Mouse (Mus musculus) intestine, embryonic 16.5 days (tissue): ENCODE measurements around the gene Spop. TPM values are rescaled to one million over a fixed set of nuclear protein-coding genes. Genes with fewer than 3 reads are reported as not detected.

Experiments
- ATAC-seq: fragments of 200-750 bp; cut with Nextera tagmentation; 2 replicates; pipeline ENCODE4 v1.8.0; 2017; ENCODE audit warnings: moderate TSS enrichment, moderate library complexity
- H3K27ac ChIP-seq: fragments of 300-500 bp; sonication (generic); 2 replicates; pipeline ENCODE4 v1.5.1; 2014; ENCODE audit warnings: mild to moderate bottlenecking, low read length
- H3K27me3 ChIP-seq: fragments of 300-500 bp; sonication (generic); replicated peaks from 2 replicates; pipeline ENCODE4 v1.6.1; 2014; ENCODE audit warnings: low read length, control low read depth, mixed read lengths; ENCODE audit not compliant: control insufficient read depth, insufficient read depth
- H3K36me3 ChIP-seq: fragments of 300-500 bp; sonication (generic); 2 replicates; pipeline ENCODE4 v1.6.1; 2014; ENCODE audit warnings: low read length, control low read depth; ENCODE audit not compliant: control insufficient read depth, insufficient read depth
- H3K4me1 ChIP-seq: fragments of 300-500 bp; sonication (generic); 2 replicates; pipeline ENCODE4 v1.6.1; 2014; ENCODE audit warnings: low read length, control low read depth, mixed read lengths; ENCODE audit not compliant: control insufficient read depth, insufficient read depth
- H3K4me2 ChIP-seq: fragments of 300-500 bp; sonication (generic); 2 replicates; pipeline ENCODE4 v1.6.1; 2014; ENCODE audit warnings: low read depth, low read length, control low read depth
- H3K4me3 ChIP-seq: fragments of 300-500 bp; sonication (generic); 2 replicates; pipeline ENCODE4 v1.5.1; 2014; ENCODE audit warnings: mild to moderate bottlenecking, low read length
- H3K9ac ChIP-seq: fragments of 300-500 bp; sonication (generic); 2 replicates; pipeline ENCODE4 v1.6.1; 2014; ENCODE audit warnings: low read depth, low read length
- H3K9me3 ChIP-seq: fragments of 300-500 bp; sonication (generic); 2 replicates; pipeline ENCODE4 v1.6.1; 2016; ENCODE audit warnings: low read length, control low read depth; ENCODE audit not compliant: control insufficient read depth
- WGBS: fragments of 180-500 bp; shearing (Covaris S2); extraction: QIAGEN DNeasy Blood & Tissue Kit; methylation state at CpG from one replicate; pipeline ENCODE4 v1.1.7; 2014; 5-methylcytosine and 5-hydroxymethylcytosine counted together
- polyA plus RNA-seq: library from polyadenylated mRNA; unstranded; fragments of >200 nt; fragmentation: Nextera tagmentation; extraction: Ambion mirVana; gene quantifications from 2 replicates; pipeline ENCODE4 v1.2.1, GENCODE M21; 2015

Spop gene
- polyA plus RNA-seq, 1 experiment from 2014 or later = 127 TPM

- Histone ChIP-seq H3K4me2 (peak overlapping the region; percentile 40), H3K36me3 (no peaks in the 10 kb centered on the region), H3K27ac (no peak overlapping the region; the same call in 1 of the 2 replicates), H3K9me3 (no peaks in the 10 kb centered on the region), H3K9ac (0 out of 2 replicates have a peak overlapping the region, but pooled peaks have one; percentile 5), H3K4me3 (peak overlapping the region; percentile 31), H3K4me1 (peaks cover 16% of the 10 kb centered on the region), H3K27me3 (peaks cover 14% of the 10 kb centered on the region)
- ATAC-seq = 0 out of 2 replicates have a peak, but pooled peaks have one; percentile 27
- WGBS = 35% methylated on average over 13 of the region's 13 CpGs
These were observed 94.5 kb downstream of the Spop start for GRCm38 (mm10) chr11:95508211-95508926.

- WGBS = 65% methylated on average over 6 of the region's 6 CpGs
- Histone ChIP-seq H3K4me2 (no peak overlapping the region), H3K27ac (no peak overlapping the region), H3K9ac (no peak overlapping the region), H3K27me3 (peaks cover 23% of the 10 kb centered on the region), H3K4me1 (peaks cover 24% of the 10 kb centered on the region), H3K36me3 (no peaks in the 10 kb centered on the region), H3K4me3 (no peak overlapping the region), H3K9me3 (no peaks in the 10 kb centered on the region)
- ATAC-seq = no peak
These were observed 95.3 kb downstream of the Spop start for GRCm38 (mm10) chr11:95509126-95509717.

- no peak overlapping the region for H3K4me2 ChIP-seq
- WGBS = 90% methylated on average over 12 of the region's 12 CpGs
- H3K9ac ChIP-seq = no peak overlapping the region
- no peaks in the 10 kb centered on the region for H3K9me3 ChIP-seq
- H3K27ac ChIP-seq = no peak overlapping the region
- no peak for ATAC-seq
- no peak overlapping the region for H3K4me3 ChIP-seq
- no peaks in the 10 kb centered on the region for H3K36me3 ChIP-seq
- H3K27me3 ChIP-seq = peaks cover 35% of the 10 kb centered on the region
- peaks cover 36% of the 10 kb centered on the region for H3K4me1 ChIP-seq
These were observed 96.8 kb downstream of the Spop start for GRCm38 (mm10) chr11:95510631-95511030.

- Histone ChIP-seq H3K9me3 (no peaks in the 10 kb centered on the region), H3K9ac (no peak overlapping the region), H3K36me3 (no peaks in the 10 kb centered on the region), H3K27ac (no peak overlapping the region), H3K27me3 (peaks cover 43% of the 10 kb centered on the region), H3K4me1 (peaks cover 38% of the 10 kb centered on the region), H3K4me3 (no peak overlapping the region), H3K4me2 (no peak overlapping the region)
- 78% methylated on average over 1 of the region's 1 CpGs for WGBS
- no peak for ATAC-seq
These were observed 98.0 kb downstream of the Spop start for GRCm38 (mm10) chr11:95511919-95512318.

GRCm38 (mm10) chr11:95512383-95512782 lies 98.5 kb downstream of the Spop start:
- Histone ChIP-seq H3K27me3 (peaks cover 43% of the 10 kb centered on the region), H3K4me3 (no peak overlapping the region), H3K27ac (no peak overlapping the region), H3K36me3 (no peaks in the 10 kb centered on the region), H3K4me1 (peaks cover 38% of the 10 kb centered on the region), H3K9ac (no peak overlapping the region), H3K4me2 (no peak overlapping the region), H3K9me3 (no peaks in the 10 kb centered on the region)
- 76% methylated on average over 6 of the region's 6 CpGs for WGBS
- ATAC-seq = no peak

- Histone ChIP-seq H3K36me3 (no peaks in the 10 kb centered on the region), H3K9ac (peak overlapping the region; percentile 64), H3K27ac (no peak overlapping the region), H3K4me3 (peak overlapping the region; percentile 61), H3K9me3 (no peaks in the 10 kb centered on the region), H3K4me2 (peak overlapping the region; percentile 96), H3K4me1 (peaks cover 30% of the 10 kb centered on the region), H3K27me3 (peaks cover 43% of the 10 kb centered on the region)
- 1% methylated on average over 66 of the region's 66 CpGs for WGBS
- peak; percentile 54 for ATAC-seq
These were observed 99.8 kb downstream of the Spop start for GRCm38 (mm10) chr11:95513461-95514297.

- WGBS = under 1% methylated on average over 55 of the region's 66 CpGs
These were observed 100.5 kb downstream of the Spop start, which contains the start of gene Nxph3 for GRCm38 (mm10) chr11:95514298-95514861. Gene Nxph3 (minus strand): TSS chr11:95514570.

GRCm38 (mm10) chr11:95515376-95516323 lies 101.8 kb downstream of the Spop start:
- Histone ChIP-seq H3K4me1 (peaks cover 29% of the 10 kb centered on the region), H3K9ac (no peak overlapping the region), H3K4me3 (no peak overlapping the region), H3K9me3 (no peaks in the 10 kb centered on the region), H3K36me3 (no peaks in the 10 kb centered on the region), H3K27me3 (peaks cover 42% of the 10 kb centered on the region), H3K4me2 (no peak overlapping the region), H3K27ac (no peak overlapping the region)
- WGBS = 45% methylated on average over 17 of the region's 17 CpGs
- no peak for ATAC-seq

More at GRCm38 (mm10) chr11:95514298-95514861, 100.5 kb downstream of the Spop start, which contains the start of gene Nxph3:
- Histone ChIP-seq H3K27me3 (peaks cover 43% of the 10 kb centered on the region), H3K9me3 (no peaks in the 10 kb centered on the region), H3K27ac (no peak within 1 kb of the TSS), H3K4me2 (peak within 1 kb of the TSS; percentile 96), H3K4me3 (peak within 1 kb of the TSS; percentile 61), H3K36me3 (no peaks in the 10 kb centered on the region), H3K9ac (peak within 1 kb of the TSS; percentile 64), H3K4me1 (peaks cover 25% of the 10 kb centered on the region)
- peak; percentile 82 for ATAC-seq
